Mouse (Mus musculus) lung, postnatal 0 days (tissue): ENCODE data around the gene Tmed10. TPM values are rescaled to one million over a fixed set of nuclear protein-coding genes. Genes with fewer than 3 reads are reported as not detected.

Experiments
- ATAC-seq: fragments of 200-750 bp; cut with Nextera tagmentation; 2 replicates; pipeline ENCODE4 v1.8.0; 2017; ENCODE audit warnings: moderate library complexity
- DNase-seq: peaks from one replicate; pipeline ENCODE4 v3.0.0-alpha.2; 2016; ENCODE audit warnings: low spot score
- H3K27ac ChIP-seq: fragments of 300-500 bp; sonication (generic); 2 replicates; pipeline ENCODE4 v1.5.1; 2014; ENCODE audit warnings: antibody characterized with exemption, mild to moderate bottlenecking, low read length, mixed read lengths
- H3K27me3 ChIP-seq: fragments of 300-500 bp; sonication (generic); replicated peaks from 2 replicates; pipeline ENCODE4 v1.6.1; 2014; ENCODE audit warnings: low read length, mixed read lengths; ENCODE audit not compliant: insufficient read depth
- H3K36me3 ChIP-seq: fragments of 300-500 bp; sonication (generic); 2 replicates; pipeline ENCODE4 v1.6.1; 2014; ENCODE audit warnings: low read length, mixed read lengths; ENCODE audit not compliant: insufficient read depth
- H3K4me1 ChIP-seq: fragments of 300-500 bp; sonication (generic); 2 replicates; pipeline ENCODE4 v1.6.1; 2014; ENCODE audit warnings: antibody characterized with exemption, low read depth, low read length, mixed read lengths; ENCODE audit not compliant: insufficient read depth
- H3K4me2 ChIP-seq: fragments of 300-500 bp; sonication (generic); replicated peaks from 2 replicates; pipeline ENCODE4 v1.6.1; 2014; ENCODE audit warnings: low read depth, mild to moderate bottlenecking, low read length, moderate library complexity, mixed read lengths
- H3K4me3 ChIP-seq: fragments of 300-500 bp; sonication (generic); 2 replicates; pipeline ENCODE4 v1.5.1; 2014; ENCODE audit warnings: low read depth, low read length
- H3K9ac ChIP-seq: fragments of 300-500 bp; sonication (generic); replicated peaks from 2 replicates; pipeline ENCODE4 v1.6.1; 2014; ENCODE audit warnings: low read depth, mild to moderate bottlenecking
- H3K9me3 ChIP-seq: fragments of 300-500 bp; sonication (generic); 2 replicates; pipeline ENCODE4 v1.6.1; 2016; ENCODE audit warnings: low read length, mixed read lengths
- CTCF ChIP-seq: IDR thresholded peaks from 2 replicates; pipeline ENCODE4 v1.5.1; 2016; ENCODE audit warnings: antibody characterized with exemption, mild to moderate bottlenecking
- EP300 ChIP-seq: IDR thresholded peaks from 2 replicates; pipeline ENCODE4 v1.6.1; 2016; ENCODE audit warnings: antibody characterized with exemption, mild to moderate bottlenecking, control low read depth
- WGBS: fragments of 180-500 bp; shearing (Covaris S2); extraction: QIAGEN DNeasy Blood & Tissue Kit; methylation state at CpG from one replicate; pipeline ENCODE4 v1.1.7; 2014; 5-methylcytosine and 5-hydroxymethylcytosine counted together
- polyA plus RNA-seq: library from polyadenylated mRNA; unstranded; fragments of >200 nt; fragmentation: Nextera tagmentation; extraction: Ambion mirVana; gene quantifications from 2 replicates; pipeline ENCODE4 v1.2.1, GENCODE M21; 2015

The Tmed10 gene
- polyA plus RNA-seq, 1 experiment from 2014 or later, result 354 TPM

DNA sequence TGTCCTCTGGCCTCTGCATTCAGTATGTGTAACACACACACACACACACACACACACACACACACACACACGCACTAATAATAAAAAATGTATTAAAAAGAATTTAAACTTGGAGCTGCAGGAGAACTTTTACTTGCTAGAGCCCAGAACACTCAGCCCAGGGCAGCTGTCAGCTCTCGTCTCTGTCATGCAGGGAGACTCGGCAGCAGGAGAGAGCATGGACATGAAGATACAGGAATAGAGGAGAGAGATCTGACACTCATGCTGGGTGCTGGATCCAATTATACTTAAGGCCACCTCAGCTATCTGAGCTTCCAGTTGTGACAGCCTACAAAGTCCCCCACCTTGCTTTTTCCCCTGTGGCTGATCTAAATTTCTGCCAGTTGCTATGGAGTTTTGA lies 41.2 kb upstream of the Tmed10 start:
- ATAC-seq (no peak), DNase-seq (no peak)
- H3K4me2 ChIP-seq, result no peak overlapping the region
- H3K4me3 ChIP-seq, result no peak overlapping the region
- no peak overlapping the region for H3K27ac ChIP-seq
- WGBS, result 70% methylated on average over 3 of the region's 3 CpGs
- no peaks in the 10 kb centered on the region for H3K4me1 ChIP-seq
- no peak overlapping the region for H3K9ac ChIP-seq
- H3K36me3 ChIP-seq, result no peaks in the 10 kb centered on the region
- TF ChIP-seq CTCF (no peak), EP300 (no peak)
- no peaks in the 10 kb centered on the region for H3K27me3 ChIP-seq
- H3K9me3 ChIP-seq, result 0 out of 2 replicates have a peak, but pooled peaks cover 4% of the 10 kb centered on the region

DNA sequence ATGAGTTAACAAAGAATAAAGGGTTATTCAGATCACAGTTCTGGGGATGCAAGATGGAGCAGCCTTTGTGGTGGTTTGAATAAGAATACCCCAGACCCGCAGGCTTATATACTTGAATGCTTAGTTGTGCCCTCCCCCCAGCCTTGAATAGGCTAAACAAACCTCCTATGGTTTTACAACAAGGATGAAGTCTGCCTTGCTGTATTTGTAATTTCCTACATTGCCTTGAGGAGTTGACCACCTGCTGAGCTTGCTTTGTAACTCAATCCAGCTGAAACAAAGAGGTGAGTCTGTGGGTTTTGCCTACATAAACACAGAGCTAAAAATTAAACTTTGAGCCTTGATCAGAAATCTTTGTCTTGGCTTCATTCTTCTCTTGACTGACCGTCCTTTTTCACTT lies 36.5 kb upstream of the Tmed10 start:
- ATAC-seq (no peak), DNase-seq (no peak)
- H3K27ac ChIP-seq, result no peak overlapping the region
- no peak overlapping the region for H3K9ac ChIP-seq
- TF ChIP-seq EP300, result no peak
- TF ChIP-seq CTCF, result no peak
- no peaks in the 10 kb centered on the region for H3K4me1 ChIP-seq
- no peak overlapping the region for H3K4me3 ChIP-seq
- 75% methylated on average over 2 of the region's 2 CpGs for WGBS
- no peaks in the 10 kb centered on the region for H3K27me3 ChIP-seq
- 0 out of 2 replicates have a peak, but pooled peaks cover 4% of the 10 kb centered on the region for H3K9me3 ChIP-seq
- no peak overlapping the region for H3K4me2 ChIP-seq
- H3K36me3 ChIP-seq, result no peaks in the 10 kb centered on the region

DNA sequence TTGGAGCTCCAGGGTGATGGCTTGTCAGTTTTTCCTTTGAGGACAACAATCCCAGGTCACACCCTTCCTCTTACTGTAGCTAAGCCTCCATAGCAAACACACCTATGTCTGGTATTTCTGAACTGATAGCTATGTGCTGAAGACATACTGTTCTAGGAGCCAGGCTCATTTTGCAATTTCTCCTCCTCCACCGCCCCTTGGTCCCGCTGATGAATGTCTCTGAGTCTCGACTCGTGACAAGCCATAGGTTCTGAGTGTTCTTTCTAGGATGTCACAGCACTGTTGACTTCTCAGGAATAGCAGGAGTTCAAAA lies 23.3 kb upstream of the Tmed10 start:
- Histone ChIP-seq H3K9me3 (no peaks in the 10 kb centered on the region), H3K9ac (no peak overlapping the region), H3K27ac (peak overlapping the region; percentile 95), H3K4me3 (no peak overlapping the region), H3K36me3 (no peaks in the 10 kb centered on the region), H3K27me3 (no peaks in the 10 kb centered on the region), H3K4me1 (peaks cover 25% of the 10 kb centered on the region), H3K4me2 (no peak overlapping the region)
- ATAC-seq (peak; percentile 90), DNase-seq (peak; percentile 96)
- TF ChIP-seq CTCF, result no peak
- TF ChIP-seq EP300, result peak; percentile 100
- WGBS, result 32% methylated on average over 4 of the region's 4 CpGs

DNA sequence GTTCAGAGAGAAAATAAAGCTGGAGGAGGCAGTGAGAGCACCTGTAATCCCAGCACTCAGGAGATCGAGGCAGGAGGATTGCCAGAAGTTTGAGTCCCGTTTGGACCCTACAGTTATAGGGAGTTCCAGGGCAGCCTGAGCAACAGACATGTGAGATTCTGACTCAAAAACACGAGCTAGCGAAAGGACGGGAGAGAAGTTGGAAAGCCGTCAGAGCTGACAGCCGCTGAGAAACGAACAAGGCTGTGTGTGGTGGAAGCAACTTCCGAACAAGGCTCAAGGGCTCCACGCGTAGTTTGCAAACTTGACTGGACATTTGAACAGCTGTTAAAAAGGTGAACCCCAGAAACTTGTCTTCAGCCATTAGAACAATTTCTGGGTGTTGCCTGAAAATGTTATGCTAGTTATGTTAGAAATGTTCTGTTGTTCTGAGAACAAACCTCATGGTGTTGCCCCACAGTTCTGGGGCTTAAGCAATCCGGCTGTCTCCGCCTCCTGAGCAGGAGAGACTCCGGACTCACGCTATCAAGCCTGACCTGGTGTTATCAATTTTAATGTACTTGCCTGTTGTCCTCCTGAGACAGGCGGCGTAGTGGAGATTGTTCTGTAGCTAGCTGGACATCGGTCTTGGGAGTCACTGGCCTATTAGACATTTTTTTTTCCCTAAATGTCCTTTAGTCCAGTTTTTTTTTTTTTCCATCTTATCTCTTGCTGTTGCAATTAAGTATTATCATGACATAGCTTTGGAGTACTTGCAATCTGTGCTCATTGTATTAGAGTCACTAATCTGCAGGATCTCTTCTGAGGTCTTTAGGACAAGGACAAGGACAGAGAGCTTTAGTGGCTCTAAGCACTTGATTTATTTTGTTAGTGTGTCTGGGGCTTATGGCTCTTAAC lies 22.7 kb upstream of the Tmed10 start:
- TF ChIP-seq CTCF (no peak), EP300 (peak; percentile 98)
- ATAC-seq (peak; percentile 89), DNase-seq (peak; percentile 96)
- WGBS, result 27% methylated on average over 18 of the region's 18 CpGs
- peaks cover 25% of the 10 kb centered on the region for H3K4me1 ChIP-seq
- H3K27me3 ChIP-seq, result no peaks in the 10 kb centered on the region
- H3K9me3 ChIP-seq, result no peaks in the 10 kb centered on the region
- no peaks in the 10 kb centered on the region for H3K36me3 ChIP-seq
- no peak overlapping the region for H3K4me3 ChIP-seq
- H3K9ac ChIP-seq, result no peak overlapping the region
- H3K27ac ChIP-seq, result peak overlapping the region; percentile 95
- peak overlapping the region; percentile 14; the same call in 1 of the 2 replicates for H3K4me2 ChIP-seq

DNA sequence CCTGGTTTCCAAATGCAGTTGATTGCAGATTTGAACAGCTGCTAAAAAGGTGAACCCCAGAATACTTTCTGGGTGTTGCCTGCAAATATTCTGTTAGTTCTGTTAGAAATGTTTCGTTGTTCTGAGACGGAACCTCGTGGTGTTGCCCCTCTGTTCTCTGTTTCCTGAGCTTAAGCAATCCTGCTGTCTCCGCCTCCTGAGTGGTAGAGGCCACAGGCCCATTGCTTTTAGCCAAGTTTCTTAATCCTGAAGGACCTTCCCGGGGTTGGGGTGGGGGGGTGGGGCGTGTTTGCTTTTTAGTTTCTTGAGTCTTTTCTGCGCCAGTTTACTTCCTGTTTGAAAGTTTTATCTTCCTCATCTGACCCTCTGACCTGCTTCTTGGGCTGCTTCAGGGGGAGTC lies 19.3 kb upstream of the Tmed10 start:
- Histone ChIP-seq H3K27me3 (no peaks in the 10 kb centered on the region), H3K9me3 (no peaks in the 10 kb centered on the region), H3K4me3 (no peak overlapping the region), H3K4me2 (0 out of 2 replicates have a peak overlapping the region, but pooled peaks have one; percentile 9), H3K36me3 (no peaks in the 10 kb centered on the region), H3K27ac (peak overlapping the region; percentile 89), H3K4me1 (peaks cover 30% of the 10 kb centered on the region), H3K9ac (no peak overlapping the region)
- 20% methylated on average over 7 of the region's 7 CpGs for WGBS
- peak; percentile 93 for DNase-seq
- ATAC-seq, result peak; percentile 50
- TF ChIP-seq CTCF (no peak), EP300 (peak; percentile 25; the same call in 1 of the 2 replicates)

DNA sequence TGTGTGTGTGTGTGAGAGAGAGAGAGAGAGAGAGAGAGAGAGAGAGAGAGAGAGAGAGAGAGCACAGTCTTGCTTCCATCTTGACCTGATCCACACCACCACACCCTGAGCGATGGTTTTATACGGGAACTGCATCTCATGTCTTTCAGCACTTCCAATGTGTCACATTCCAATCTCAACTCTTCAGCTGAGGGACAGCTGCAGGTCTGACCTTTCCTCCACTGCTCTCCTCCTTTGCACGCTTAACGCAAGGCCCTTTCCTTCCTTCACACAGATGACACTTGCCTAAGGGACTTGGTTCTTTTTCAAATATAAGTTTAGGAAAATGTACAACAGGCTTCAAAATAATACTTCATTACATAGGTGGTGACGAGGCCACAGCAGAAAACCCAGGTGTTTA lies 18.9 kb upstream of the Tmed10 start:
- Histone ChIP-seq H3K4me3 (no peak overlapping the region), H3K36me3 (no peaks in the 10 kb centered on the region), H3K9me3 (no peaks in the 10 kb centered on the region), H3K27ac (peak overlapping the region; percentile 89), H3K27me3 (no peaks in the 10 kb centered on the region), H3K4me1 (peaks cover 33% of the 10 kb centered on the region), H3K9ac (no peak overlapping the region), H3K4me2 (no peak overlapping the region)
- WGBS, result 53% methylated on average over 5 of the region's 5 CpGs
- no peak for TF ChIP-seq CTCF
- no peak for TF ChIP-seq EP300
- peak; percentile 73 for DNase-seq
- ATAC-seq, result no peak
